Mouse (Mus musculus) intestine, embryonic 16.5 days (tissue): ENCODE measurements around the gene Acoxl. TPM values are rescaled to one million over a fixed set of nuclear protein-coding genes. Genes with fewer than 3 reads are reported as not detected.

Experiments
- ATAC-seq: fragments of 200-750 bp; cut with Nextera tagmentation; 2 replicates; pipeline ENCODE4 v1.8.0; 2017; ENCODE audit warnings: moderate TSS enrichment, moderate library complexity
- H3K27ac ChIP-seq: fragments of 300-500 bp; sonication (generic); 2 replicates; pipeline ENCODE4 v1.5.1; 2014; ENCODE audit warnings: mild to moderate bottlenecking, low read length
- H3K27me3 ChIP-seq: fragments of 300-500 bp; sonication (generic); replicated peaks from 2 replicates; pipeline ENCODE4 v1.6.1; 2014; ENCODE audit warnings: low read length, control low read depth, mixed read lengths; ENCODE audit not compliant: control insufficient read depth, insufficient read depth
- H3K36me3 ChIP-seq: fragments of 300-500 bp; sonication (generic); 2 replicates; pipeline ENCODE4 v1.6.1; 2014; ENCODE audit warnings: low read length, control low read depth; ENCODE audit not compliant: control insufficient read depth, insufficient read depth
- H3K4me1 ChIP-seq: fragments of 300-500 bp; sonication (generic); 2 replicates; pipeline ENCODE4 v1.6.1; 2014; ENCODE audit warnings: low read length, control low read depth, mixed read lengths; ENCODE audit not compliant: control insufficient read depth, insufficient read depth
- H3K4me2 ChIP-seq: fragments of 300-500 bp; sonication (generic); 2 replicates; pipeline ENCODE4 v1.6.1; 2014; ENCODE audit warnings: low read depth, low read length, control low read depth
- H3K4me3 ChIP-seq: fragments of 300-500 bp; sonication (generic); 2 replicates; pipeline ENCODE4 v1.5.1; 2014; ENCODE audit warnings: mild to moderate bottlenecking, low read length
- H3K9ac ChIP-seq: fragments of 300-500 bp; sonication (generic); 2 replicates; pipeline ENCODE4 v1.6.1; 2014; ENCODE audit warnings: low read depth, low read length
- H3K9me3 ChIP-seq: fragments of 300-500 bp; sonication (generic); 2 replicates; pipeline ENCODE4 v1.6.1; 2016; ENCODE audit warnings: low read length, control low read depth; ENCODE audit not compliant: control insufficient read depth
- WGBS: fragments of 180-500 bp; shearing (Covaris S2); extraction: QIAGEN DNeasy Blood & Tissue Kit; methylation state at CpG from one replicate; pipeline ENCODE4 v1.1.7; 2014; 5-methylcytosine and 5-hydroxymethylcytosine counted together
- polyA plus RNA-seq: library from polyadenylated mRNA; unstranded; fragments of >200 nt; fragmentation: Nextera tagmentation; extraction: Ambion mirVana; gene quantifications from 2 replicates; pipeline ENCODE4 v1.2.1, GENCODE M21; 2015

The Acoxl gene
- polyA plus RNA-seq, 1 experiment from 2014 or later = 0.10 TPM

DNA sequence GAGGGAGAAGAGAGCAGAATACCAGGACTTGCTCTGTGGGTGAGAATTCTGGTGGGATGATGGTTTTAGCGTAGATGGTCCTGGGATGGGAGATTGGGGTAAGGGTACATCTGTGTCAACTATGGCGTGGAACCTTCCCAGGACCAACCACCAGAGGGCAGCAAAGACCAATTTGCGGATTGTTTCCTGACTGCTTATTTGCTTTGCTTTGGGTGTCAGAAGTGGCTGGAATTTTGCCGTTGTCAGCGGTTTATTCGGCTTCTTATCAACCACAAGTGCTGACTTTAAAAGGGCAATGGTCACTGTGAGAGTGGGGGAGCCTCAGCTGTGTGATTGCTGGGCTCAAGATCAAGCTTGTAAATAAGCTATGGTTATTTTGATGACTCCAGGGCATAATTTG is 50.8 kb downstream of the Acoxl start:
- Histone ChIP-seq H3K27me3 (peaks cover 9% of the 10 kb centered on the region; the same call in 1 of the 2 replicates), H3K4me1 (peaks cover 6% of the 10 kb centered on the region; the same call in 1 of the 2 replicates), H3K9me3 (no peaks in the 10 kb centered on the region), H3K27ac (no peak overlapping the region), H3K9ac (no peak overlapping the region), H3K4me2 (no peak overlapping the region), H3K36me3 (no peaks in the 10 kb centered on the region), H3K4me3 (no peak overlapping the region)
- peak; percentile 59 for ATAC-seq
- 6% methylated on average over 6 of the region's 6 CpGs for WGBS

GRCm38 (mm10) chr2:127889979-127890378 is 51.3 kb downstream of the Acoxl start:
- Histone ChIP-seq H3K4me2 (no peak overlapping the region), H3K27me3 (peaks cover 9% of the 10 kb centered on the region; the same call in 1 of the 2 replicates), H3K9me3 (no peaks in the 10 kb centered on the region), H3K4me1 (peaks cover 6% of the 10 kb centered on the region; the same call in 1 of the 2 replicates), H3K4me3 (no peak overlapping the region), H3K9ac (no peak overlapping the region), H3K36me3 (no peaks in the 10 kb centered on the region), H3K27ac (no peak overlapping the region)
- peak; percentile 17; the same call in 1 of the 2 replicates for ATAC-seq
- 86% methylated on average over 5 of the region's 5 CpGs for WGBS

DNA sequence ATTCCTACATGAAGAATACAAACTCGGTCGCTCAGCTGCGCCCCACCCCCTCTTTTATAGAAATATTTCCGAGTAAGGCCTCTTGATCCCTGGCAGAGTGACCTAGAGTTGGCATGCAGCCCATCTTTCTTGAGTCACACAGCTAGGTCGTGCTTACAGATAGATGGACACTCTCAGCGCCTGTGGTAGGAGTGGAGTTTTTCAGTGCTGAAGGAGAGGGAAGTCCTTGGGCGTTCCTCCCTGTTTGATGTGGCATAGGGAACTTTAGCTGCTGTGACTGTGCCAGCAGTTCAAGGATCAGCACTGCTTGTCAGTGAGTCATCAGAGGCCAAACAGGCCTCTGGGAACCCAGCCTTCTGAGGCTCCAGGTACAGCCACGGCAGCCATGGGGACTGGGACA is 51.9 kb downstream of the Acoxl start:
- Histone ChIP-seq H3K4me2 (no peak overlapping the region), H3K4me3 (no peak overlapping the region), H3K9me3 (no peaks in the 10 kb centered on the region), H3K4me1 (peaks cover 6% of the 10 kb centered on the region; the same call in 1 of the 2 replicates), H3K9ac (no peak overlapping the region), H3K27ac (no peak overlapping the region), H3K36me3 (no peaks in the 10 kb centered on the region), H3K27me3 (peaks cover 9% of the 10 kb centered on the region; the same call in 1 of the 2 replicates)
- 55% methylated on average over 8 of the region's 8 CpGs for WGBS
- ATAC-seq = peak; percentile 80

DNA sequence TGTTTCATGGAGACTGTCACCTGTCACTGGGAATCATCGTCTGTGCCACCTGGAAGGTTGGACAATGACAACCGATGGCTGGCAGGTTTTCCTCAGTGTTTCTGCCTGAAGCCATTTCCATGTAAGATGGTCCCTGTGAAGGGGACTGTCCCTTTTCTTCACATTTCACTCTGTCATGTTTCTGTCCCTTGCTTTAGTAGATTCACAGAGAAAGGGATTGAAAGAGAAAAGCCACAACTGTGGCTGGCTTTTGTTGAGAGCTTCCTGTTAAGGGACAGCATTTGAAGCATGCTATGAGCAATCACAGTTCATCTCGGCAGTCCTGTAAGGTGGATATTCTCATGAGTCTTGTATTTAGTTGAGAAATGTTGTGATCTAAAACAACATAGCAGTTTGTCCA is 52.4 kb downstream of the Acoxl start:
- Histone ChIP-seq H3K27me3 (peaks cover 9% of the 10 kb centered on the region; the same call in 1 of the 2 replicates), H3K4me3 (no peak overlapping the region), H3K9ac (no peak overlapping the region), H3K9me3 (no peaks in the 10 kb centered on the region), H3K27ac (no peak overlapping the region), H3K4me1 (peaks cover 6% of the 10 kb centered on the region; the same call in 1 of the 2 replicates), H3K4me2 (no peak overlapping the region), H3K36me3 (no peaks in the 10 kb centered on the region)
- 81% methylated on average over 3 of the region's 3 CpGs for WGBS
- no peak for ATAC-seq

GRCm38 (mm10) chr2:127894890-127895289 is 56.2 kb downstream of the Acoxl start:
- Histone ChIP-seq H3K4me3 (no peak overlapping the region), H3K9ac (no peak overlapping the region), H3K4me2 (no peak overlapping the region), H3K27ac (no peak overlapping the region), H3K27me3 (no peaks in the 10 kb centered on the region), H3K4me1 (peaks cover 6% of the 10 kb centered on the region; the same call in 1 of the 2 replicates), H3K9me3 (no peaks in the 10 kb centered on the region), H3K36me3 (no peaks in the 10 kb centered on the region)
- no peak for ATAC-seq
- 51% methylated on average over 6 of the region's 6 CpGs for WGBS

GRCm38 (mm10) chr2:127897718-127898117 is 59.0 kb downstream of the Acoxl start:
- 52% methylated on average over 5 of the region's 5 CpGs for WGBS
- Histone ChIP-seq H3K4me2 (no peak overlapping the region), H3K4me3 (no peak overlapping the region), H3K4me1 (no peaks in the 10 kb centered on the region), H3K9me3 (no peaks in the 10 kb centered on the region), H3K9ac (no peak overlapping the region), H3K27ac (no peak overlapping the region), H3K27me3 (no peaks in the 10 kb centered on the region), H3K36me3 (no peaks in the 10 kb centered on the region)
- ATAC-seq = 0 out of 2 replicates have a peak, but pooled peaks have one; percentile 44

DNA sequence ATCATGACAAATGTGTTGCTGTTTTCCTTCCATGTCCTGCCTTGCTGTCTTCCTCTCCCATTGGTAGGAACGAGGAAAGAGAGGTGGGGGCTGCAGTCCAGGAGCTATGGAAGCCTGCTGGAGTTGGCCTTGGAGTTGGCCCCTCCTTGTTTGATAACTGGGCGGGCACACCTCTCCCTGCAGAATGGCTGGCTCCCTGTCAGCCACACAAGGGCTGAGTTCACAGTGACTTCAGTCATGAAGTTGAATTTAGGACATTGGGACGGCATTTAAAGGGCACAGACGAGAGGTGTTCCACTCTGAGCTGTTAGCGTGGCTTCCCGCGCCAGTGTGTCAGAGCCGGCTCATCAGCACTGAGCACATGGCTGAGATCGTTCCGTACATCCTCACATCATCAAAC is 66.2 kb downstream of the Acoxl start:
- ATAC-seq = no peak

DNA sequence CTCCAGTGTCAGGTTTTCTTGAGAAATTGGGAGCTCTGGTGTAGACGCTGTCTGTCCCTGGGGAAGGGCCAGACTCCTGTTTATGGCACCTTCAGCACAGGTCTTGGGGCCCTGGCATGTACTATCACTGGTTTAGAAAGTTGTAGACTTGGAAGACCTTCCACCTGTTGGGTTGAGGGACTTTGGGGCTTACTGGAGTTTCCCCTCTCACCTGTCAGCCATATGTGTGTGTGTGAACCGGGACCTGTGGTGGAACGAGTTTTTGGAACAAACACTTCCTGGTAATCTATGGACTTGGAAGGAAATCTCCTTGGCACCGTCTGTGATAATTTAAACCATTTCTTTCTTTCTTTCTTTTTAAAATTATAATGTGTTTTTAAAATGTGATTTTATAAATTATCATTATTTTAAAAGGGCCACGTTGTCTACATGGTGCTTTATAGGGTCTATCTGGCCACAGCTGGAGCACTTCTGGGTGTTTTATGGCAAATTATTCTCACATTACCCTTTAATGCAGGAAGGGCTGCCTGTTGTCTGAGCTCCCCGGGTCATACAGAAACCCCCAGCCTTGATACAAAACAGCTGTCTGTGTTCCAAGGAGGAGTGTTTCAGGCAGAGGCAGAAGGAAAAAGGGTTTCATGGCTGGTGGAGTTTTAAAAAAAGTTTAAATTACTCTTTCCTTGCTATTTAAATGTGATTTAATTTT is 68.5 kb downstream of the Acoxl start:
- Histone ChIP-seq H3K4me3 (no peak overlapping the region), H3K9ac (no peak overlapping the region), H3K4me2 (no peak overlapping the region), H3K4me1 (peaks cover 5% of the 10 kb centered on the region), H3K27me3 (no peaks in the 10 kb centered on the region), H3K36me3 (no peaks in the 10 kb centered on the region), H3K27ac (no peak overlapping the region), H3K9me3 (no peaks in the 10 kb centered on the region)
- 41% methylated on average over 6 of the region's 6 CpGs for WGBS
- no peak for ATAC-seq

More for the DNA sequence above, 66.2 kb downstream of the Acoxl start:
- H3K36me3 ChIP-seq = no peaks in the 10 kb centered on the region
- H3K4me3 ChIP-seq = no peak overlapping the region
- H3K9ac ChIP-seq = no peak overlapping the region
- H3K27me3 ChIP-seq = no peaks in the 10 kb centered on the region
- no peak overlapping the region for H3K27ac ChIP-seq
- no peaks in the 10 kb centered on the region for H3K9me3 ChIP-seq
- 66% methylated on average over 10 of the region's 10 CpGs for WGBS
- H3K4me1 ChIP-seq = peaks cover 5% of the 10 kb centered on the region
- H3K4me2 ChIP-seq = no peak overlapping the region

DNA sequence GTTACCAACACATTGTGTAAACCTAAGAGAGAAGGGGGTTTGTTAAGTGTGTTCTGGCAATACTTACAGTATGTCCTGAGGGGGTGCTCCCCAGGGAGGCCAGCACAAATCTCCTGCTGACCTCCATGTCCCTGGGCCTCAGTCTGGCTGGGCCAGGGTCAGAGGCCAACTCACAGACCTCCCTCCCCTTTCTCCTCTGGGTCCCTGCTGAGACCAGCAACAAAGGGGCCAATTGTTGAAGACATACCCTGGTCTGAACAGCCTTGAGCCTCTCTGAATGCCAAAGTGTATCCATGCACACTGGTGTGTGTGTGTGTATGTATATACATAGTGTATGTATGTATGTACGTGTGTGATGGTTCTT is 69.0 kb downstream of the Acoxl start:
- Histone ChIP-seq H3K36me3 (no peaks in the 10 kb centered on the region), H3K4me1 (peaks cover 5% of the 10 kb centered on the region), H3K27ac (peak overlapping the region; percentile 20; the same call in 1 of the 2 replicates), H3K27me3 (no peaks in the 10 kb centered on the region), H3K9me3 (no peaks in the 10 kb centered on the region), H3K9ac (no peak overlapping the region), H3K4me2 (no peak overlapping the region), H3K4me3 (no peak overlapping the region)
- 49% methylated on average over 1 of the region's 1 CpGs for WGBS
- no peak for ATAC-seq
